Mouse (Mus musculus): ENCODE measurements around the gene Strn. TPM values are rescaled to one million over a fixed set of nuclear protein-coding genes. Genes with fewer than 3 reads are reported as not detected.

Strn gene
- polyA plus RNA-seq, 1 experiment from 2014 or later = 7.3 TPM

Other genes with a start within 250 kb of the Strn start
- gene Vit, start 229.1 kb downstream of the Strn start, polyA plus RNA-seq (2016; fragmentation: Nextera tagmentation; extraction: Ambion mirVana) = 2.0 and 3.8 TPM in 2 replicates
- 18.7 and 19.1 TPM in 2 replicates for gene Heatr5b, start 98.2 kb upstream of the Strn start, polyA plus RNA-seq (2016; fragmentation: Nextera tagmentation; extraction: Ambion mirVana)
- 54.0 and 56.7 TPM in 2 replicates for gene Gpatch11, start 98.4 kb upstream of the Strn start, polyA plus RNA-seq (2016; fragmentation: Nextera tagmentation; extraction: Ambion mirVana)
- gene Eif2ak2, start 145.4 kb upstream of the Strn start, polyA plus RNA-seq (2016; fragmentation: Nextera tagmentation; extraction: Ambion mirVana) = 12.5 and 12.6 TPM in 2 replicates
- gene Sult6b1, start 169.8 kb upstream of the Strn start, polyA plus RNA-seq (2016; fragmentation: Nextera tagmentation; extraction: Ambion mirVana) = 0.19 and 0.42 TPM in 2 replicates
- 102 and 106 TPM in 2 replicates for gene Cebpzos, start 179.3 kb upstream of the Strn start, polyA plus RNA-seq (2016; fragmentation: Nextera tagmentation; extraction: Ambion mirVana)
- 61.8 and 74.4 TPM in 2 replicates for gene Cebpz, start 199.9 kb upstream of the Strn start, polyA plus RNA-seq (2016; fragmentation: Nextera tagmentation; extraction: Ambion mirVana)
- gene Ndufaf7, start 199.9 kb upstream of the Strn start, polyA plus RNA-seq (2016; fragmentation: Nextera tagmentation; extraction: Ambion mirVana) = 56.4 and 60.5 TPM in 2 replicates

All from embryonic facial prominence, embryonic 12.5 days (tissue).